Mouse (Mus musculus) frontal cortex, postnatal 25 days (tissue): ENCODE results near the gene Hykk.
"Not testable (repeated sequence)": the region's sequence is repeated elsewhere in the genome, so short reads cannot be mapped to it uniquely, and the experiment has no call there.

Experiments used
- DNase-seq, 2 experiments: peaks; one replicate each; pipeline ENCODE4 v3.0.0; 2022; ENCODE audit warnings: low spot score in 2 of 2

Hykk gene

GRCm38 (mm10) chr9:54917010-54917677, at the start of gene Hykk:
Gene Hykk (plus strand): TSS chr9:54917283.
- DNase-seq: peak; percentile 64 to 65

GRCm38 (mm10) chr9:54878759-54879158, 38.3 kb upstream of the Hykk start:
- DNase-seq: no peak

DNA sequence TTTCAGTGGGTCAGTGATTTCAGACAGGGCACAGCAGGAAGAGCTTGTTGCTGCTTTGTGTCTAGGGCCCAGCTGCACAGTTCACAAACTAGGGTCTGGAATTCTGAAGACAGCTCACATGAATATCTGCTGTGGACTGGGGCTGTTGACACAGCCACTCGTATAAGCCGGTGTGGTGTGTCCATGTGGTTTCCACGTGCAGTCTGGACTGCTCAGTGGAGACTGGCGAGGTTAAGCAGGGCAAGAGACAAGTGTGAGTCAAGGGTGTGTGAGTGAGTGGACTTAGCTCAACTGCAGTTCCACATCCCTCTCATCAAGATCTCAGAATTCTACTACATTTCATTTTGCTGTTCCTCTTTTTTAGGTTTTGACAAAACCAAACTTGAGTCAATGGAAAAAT, 25.0 kb upstream of the Hykk start:
- DNase-seq: no peak

DNA sequence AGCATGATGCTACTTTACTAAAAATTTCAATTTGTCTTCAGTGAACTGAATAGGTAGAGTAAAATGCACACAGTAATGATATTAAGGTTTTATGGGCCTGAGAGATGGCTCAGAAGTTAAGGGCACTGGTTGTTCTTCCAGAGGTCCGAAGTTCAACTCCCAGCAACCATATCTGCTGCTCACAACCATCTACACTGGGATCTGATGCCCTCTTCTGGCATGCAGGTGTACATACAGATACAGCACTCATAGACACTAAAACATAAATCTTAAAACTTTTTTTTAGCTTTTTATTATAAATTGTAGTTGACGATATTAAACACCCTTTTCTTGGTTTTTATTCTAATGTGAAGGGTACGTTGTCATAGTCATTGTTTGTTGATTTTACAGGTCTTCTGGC, 20.0 kb upstream of the Hykk start:
- DNase-seq: no peak

DNA sequence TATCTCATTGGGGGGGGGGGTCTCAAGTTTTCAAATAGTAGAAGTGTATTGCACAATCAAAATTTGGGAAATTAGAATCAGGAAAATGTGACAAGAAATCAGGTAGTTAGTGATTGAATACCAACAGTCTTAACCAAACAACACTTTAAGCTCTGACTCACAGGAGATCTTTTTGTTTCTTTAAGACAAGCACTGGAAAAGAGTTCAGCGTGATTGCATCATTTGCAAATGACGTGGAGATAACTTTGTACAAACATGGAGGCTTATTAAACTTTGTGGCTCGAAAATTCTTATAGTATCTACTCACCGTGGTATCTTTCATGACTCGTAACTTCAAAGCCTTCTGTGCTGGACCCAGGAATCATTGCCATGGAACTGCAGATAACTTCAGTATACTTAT, 7.6 kb upstream of the Hykk start:
- no peak for DNase-seq

- DNase-seq: no peak
Measured at GRCm38 (mm10) chr9:54915576-54915975, 1.5 kb upstream of the Hykk start.

- DNase-seq: no peak
Measured at GRCm38 (mm10) chr9:54916401-54916800, 682 bp upstream of the Hykk start.

- DNase-seq: no peak
Measured at GRCm38 (mm10) chr9:54918191-54918590, 1.1 kb downstream of the Hykk start.

DNA sequence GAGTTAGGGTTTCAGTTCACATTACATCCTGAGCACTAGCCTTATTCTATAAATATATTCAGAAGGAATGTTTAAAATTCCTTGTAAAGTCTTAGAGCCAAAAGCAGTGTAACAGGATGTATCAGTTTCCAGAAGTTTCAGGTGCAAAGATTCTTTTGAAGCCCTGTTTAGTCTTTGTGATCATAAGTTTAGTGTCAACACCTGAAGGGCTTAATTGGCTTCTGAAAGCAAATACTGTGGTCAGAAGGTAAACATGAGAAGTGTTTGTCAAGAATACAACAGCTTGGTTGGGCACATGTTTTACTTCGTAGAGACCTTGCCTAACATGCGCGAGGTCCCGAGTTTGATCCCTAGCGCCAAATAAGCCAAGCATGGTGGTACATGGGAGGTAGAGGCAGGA, 1.7 kb downstream of the Hykk start:
- DNase-seq: no peak

GRCm38 (mm10) chr9:54919946-54920345, 2.9 kb downstream of the Hykk start:
- no peak for DNase-seq

- DNase-seq: no peak
Measured at GRCm38 (mm10) chr9:54930741-54931140, 13.7 kb downstream of the Hykk start.

DNA sequence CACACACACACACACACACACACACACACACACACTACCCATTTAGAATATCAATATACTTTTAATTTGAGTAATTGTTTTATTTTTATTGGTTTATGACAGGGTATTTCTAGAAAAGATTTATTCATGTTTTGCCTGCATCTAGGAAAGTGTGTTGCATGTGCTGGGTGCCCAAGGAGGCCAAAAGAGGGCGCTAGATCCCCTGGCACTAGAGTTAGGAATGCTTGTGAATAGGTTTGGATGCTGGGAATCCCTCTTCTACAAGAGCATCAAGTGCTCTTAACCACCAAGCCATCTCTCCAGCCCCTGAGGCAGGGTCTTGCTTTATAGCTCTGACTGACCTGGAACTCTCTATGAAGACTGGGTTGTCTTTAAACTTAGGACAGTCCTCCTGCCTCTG, 14.7 kb downstream of the Hykk start:
- DNase-seq: no peak

- no peak for DNase-seq
Measured at GRCm38 (mm10) chr9:54932379-54932778, 15.3 kb downstream of the Hykk start.

- no peak for DNase-seq
Measured at GRCm38 (mm10) chr9:54942071-54942470, 25.0 kb downstream of the Hykk start.

GRCm38 (mm10) chr9:54944467-54944866, 27.4 kb downstream of the Hykk start:
- DNase-seq: no peak

GRCm38 (mm10) chr9:54946256-54946655, 29.2 kb downstream of the Hykk start:
- no peak for DNase-seq

- DNase-seq: no peak
Measured at GRCm38 (mm10) chr9:54949465-54949864, 32.4 kb downstream of the Hykk start.

DNA sequence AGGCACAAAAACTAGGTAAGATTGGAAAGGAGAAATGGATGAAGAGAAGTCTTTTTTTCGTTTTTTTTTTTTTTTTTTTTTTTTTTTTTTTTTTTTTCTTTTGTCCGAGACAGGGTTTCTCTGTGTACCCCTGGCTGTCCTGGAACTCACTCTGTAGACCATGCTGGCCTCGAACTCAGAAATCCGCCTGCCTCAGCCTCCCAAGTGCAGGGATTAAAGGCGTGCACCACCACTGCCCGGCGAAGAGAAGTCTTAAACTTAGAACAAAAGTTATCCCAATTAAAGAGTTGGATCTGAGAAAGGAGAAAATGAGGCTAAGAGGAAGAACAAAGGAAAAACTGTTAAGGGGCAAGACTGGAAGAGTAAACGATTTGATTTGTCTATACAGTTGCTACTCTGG, 33.1 kb downstream of the Hykk start:
- not testable (repeated sequence) for DNase-seq

DNA sequence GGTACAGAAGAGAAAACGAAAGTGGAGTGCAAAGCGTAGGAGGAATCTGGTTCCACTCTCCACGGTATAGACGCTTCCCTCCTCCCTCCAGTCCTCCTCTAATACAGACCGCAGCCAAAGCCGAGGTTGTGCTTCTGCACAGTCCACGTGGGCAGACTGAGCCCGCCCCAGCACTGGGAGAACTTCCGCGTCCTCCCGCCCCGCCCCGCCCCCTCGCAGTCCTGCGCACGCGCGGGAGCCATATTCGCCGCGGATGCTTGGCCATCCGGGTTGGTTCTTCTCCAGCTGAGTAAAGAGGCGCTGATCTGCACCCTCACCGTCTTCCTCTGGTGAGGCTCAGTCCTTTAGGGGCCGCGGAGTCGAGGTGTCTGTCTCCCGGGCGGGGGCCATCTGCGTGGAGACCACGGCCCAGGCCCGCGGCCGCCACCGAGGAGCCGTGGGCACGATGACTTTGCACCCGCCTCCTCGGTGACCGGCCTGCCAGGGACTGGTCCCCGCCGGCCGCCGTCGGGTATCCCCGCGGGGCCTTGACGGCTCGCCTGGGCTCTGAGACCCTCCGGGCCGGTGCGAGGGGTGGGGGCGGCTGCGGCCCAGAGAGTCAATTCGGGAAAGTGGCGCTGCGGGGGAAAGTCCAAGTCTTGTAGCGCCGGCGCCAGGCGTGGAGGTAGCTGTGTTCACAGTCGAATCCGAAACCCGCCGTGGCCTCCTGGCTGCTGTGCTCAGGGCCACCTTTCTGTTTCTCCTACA, 33.7 kb downstream of the Hykk start, which contains the start of the genes Psma4 and AY074887:
Gene Psma4 (plus strand): TSS at position 216 of the 747 bp plus-strand sequence.
Gene AY074887 (minus strand): TSS at position 424 of the 747 bp plus-strand sequence.
- peak; percentile 71 to 74 for DNase-seq

DNA sequence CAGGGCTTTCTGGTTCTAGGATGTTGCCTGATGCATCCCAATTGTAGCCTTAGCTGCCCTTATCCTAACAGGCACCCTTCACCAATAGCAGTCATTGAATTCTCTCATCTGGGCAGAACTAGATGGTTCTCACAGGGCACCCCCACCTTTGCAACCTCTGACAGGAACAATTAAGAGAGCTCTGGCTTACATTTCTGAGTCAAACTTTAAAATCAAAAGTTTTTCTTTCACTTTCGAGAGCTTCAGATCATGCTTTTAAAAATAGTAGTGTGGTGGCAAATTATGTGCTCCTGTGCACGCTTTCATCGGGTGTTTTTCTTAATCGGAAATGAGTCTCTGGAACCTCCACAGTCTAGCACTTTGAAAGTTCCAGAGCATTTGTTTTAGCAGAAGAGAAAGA, 44.0 kb downstream of the Hykk start:
- no peak for DNase-seq

DNA sequence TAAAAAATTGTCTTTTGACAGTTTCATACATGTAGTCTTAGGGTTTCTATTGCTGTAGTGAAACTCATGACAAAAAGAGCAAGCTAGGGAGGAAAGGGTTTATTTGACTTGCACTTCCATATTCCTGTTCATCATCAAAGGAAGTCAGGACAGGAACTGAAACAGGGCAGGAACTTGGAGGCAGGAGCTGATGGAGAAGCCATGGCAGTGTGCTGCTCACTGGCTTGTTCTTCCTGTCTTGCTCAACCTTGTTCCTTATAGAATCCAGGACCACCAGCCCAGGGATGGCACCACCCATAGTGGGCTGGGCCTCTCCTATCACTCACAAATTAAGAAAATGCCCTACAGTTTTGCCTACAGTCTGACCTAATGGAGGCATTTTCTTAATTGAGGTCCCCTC, 46.6 kb downstream of the Hykk start:
- DNase-seq: no peak

- DNase-seq: no peak
Measured at GRCm38 (mm10) chr9:54969972-54970637, 53.0 kb downstream of the Hykk start.

DNA sequence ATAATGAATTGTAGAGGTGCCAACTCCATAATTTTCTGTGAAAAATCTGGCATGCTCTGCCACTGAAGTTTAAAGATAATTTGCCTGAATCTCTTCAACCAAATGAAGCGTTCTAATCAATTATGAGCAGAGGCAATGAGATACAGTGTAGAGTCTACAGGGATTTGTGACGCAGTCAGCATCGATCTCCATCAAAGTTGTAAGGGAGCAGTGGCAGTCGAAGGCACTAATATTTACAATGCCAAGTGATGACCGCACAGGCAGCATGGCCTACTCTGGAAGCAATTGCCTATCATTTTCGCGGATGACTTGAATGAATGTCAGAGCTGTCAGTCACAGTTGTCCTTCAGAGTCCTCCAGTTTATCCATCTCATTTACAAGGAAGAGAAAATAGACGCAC, 63.6 kb downstream of the Hykk start, which contains the start of gene Chrna5:
Gene Chrna5 (plus strand): TSS at position 207 of the 400 bp plus-strand sequence.
- DNase-seq: no peak
